Mouse (Mus musculus) c-Kit-positive CD71-negative TER-119-negative erythroid progenitor cells, embryonic 14.5 days (primary cell): ENCODE measurements around the gene Dnal1.
"Not testable (repeated sequence)": the region's sequence is repeated elsewhere in the genome, so short reads cannot be mapped to it uniquely, and the experiment has no call there.

Source experiments
- DNase-seq: peaks from one replicate; pipeline ENCODE4 v3.0.0-alpha.2; 2013; ENCODE audit warnings: low read depth

Gene Dnal1

GRCm38 (mm10) chr12:84114153-84114994 is at the start of gene Dnal1:
Gene Dnal1, plus strand, starts transcription at chr12:84114366.
- peak; percentile 76 for DNase-seq

GRCm38 (mm10) chr12:84064621-84065020 is 49.5 kb upstream of the Dnal1 start:
- DNase-seq = no peak

DNA sequence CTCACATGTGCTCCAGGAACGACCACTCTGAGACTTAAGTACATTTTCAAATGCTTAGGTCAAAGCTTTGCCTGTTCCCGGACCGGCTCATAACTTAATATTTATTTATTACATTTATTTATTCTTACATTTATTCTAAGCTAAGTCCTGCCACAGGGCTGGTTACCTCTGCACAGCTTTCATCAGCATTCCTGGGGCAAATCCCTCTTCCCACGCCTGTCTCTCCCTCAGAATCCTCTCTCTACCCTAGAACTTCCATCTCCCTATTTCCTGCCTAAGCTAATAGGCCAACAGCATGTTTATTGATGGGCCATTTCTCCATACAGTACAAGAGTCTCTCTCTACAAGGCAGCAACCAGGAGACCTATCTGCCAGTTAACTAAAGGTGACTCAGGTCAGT is 46.4 kb upstream of the Dnal1 start:
- DNase-seq = no peak

- no peak for DNase-seq
These were observed 45.9 kb upstream of the Dnal1 start for GRCm38 (mm10) chr12:84068296-84068695.

DNA sequence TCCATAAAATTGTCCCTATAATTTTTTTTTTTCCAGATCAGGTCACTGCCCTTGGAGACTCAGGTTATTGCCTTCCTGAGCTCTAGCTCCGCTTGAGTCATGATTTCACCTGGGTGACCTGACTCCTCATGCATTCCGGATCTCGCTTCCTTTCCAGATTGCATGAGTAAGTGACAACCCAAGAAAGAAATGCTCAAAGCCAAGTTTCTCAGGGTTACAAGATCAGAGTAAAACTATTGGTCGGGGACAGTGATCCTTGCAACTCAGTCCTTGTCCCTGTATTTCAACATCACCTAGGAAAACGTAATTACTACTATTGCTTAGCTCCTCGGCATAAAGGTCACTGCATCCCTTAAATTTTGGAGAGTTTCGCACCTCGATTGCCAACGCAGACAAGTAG is 45.2 kb upstream of the Dnal1 start, which contains the start of gene Acot5:
Acot5 (plus strand) TSS at position 340 of the 400 bp plus-strand sequence.
- DNase-seq = no peak

DNA sequence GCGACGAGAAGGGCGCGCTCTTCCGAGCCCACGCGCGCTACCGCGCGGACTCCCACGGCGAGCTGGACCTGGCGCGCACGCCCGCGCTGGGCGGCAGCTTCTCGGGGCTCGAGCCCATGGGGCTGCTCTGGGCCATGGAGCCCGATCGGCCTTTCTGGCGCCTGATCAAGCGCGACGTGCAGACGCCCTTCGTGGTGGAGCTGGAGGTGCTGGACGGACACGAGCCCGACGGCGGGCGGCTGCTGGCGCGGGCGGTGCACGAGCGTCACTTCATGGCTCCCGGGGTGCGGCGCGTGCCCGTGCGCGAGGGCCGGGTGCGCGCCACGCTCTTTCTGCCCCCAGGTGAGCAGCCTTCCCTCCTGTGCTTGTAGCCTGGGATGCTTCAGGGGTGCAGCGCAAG is 44.6 kb upstream of the Dnal1 start:
- not testable (repeated sequence) for DNase-seq

DNA sequence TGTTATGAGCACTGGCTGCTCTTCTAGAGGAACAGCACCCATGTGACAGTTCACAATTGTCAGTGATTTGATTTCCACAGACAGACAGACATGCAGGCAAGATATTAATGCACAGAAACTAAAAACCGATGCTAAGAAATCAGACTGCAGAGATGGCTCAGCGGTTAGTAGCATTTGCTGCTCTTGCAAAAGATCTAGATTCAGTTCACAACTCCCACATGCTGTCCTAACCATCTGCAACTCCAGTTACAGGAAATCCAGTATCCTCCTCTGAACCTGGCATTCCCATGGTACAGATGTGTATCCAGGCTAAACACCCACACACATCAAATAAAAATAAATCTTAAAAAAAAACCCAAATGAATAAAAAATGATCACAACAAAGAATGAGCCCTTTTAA is 42.5 kb upstream of the Dnal1 start:
- no peak for DNase-seq

DNA sequence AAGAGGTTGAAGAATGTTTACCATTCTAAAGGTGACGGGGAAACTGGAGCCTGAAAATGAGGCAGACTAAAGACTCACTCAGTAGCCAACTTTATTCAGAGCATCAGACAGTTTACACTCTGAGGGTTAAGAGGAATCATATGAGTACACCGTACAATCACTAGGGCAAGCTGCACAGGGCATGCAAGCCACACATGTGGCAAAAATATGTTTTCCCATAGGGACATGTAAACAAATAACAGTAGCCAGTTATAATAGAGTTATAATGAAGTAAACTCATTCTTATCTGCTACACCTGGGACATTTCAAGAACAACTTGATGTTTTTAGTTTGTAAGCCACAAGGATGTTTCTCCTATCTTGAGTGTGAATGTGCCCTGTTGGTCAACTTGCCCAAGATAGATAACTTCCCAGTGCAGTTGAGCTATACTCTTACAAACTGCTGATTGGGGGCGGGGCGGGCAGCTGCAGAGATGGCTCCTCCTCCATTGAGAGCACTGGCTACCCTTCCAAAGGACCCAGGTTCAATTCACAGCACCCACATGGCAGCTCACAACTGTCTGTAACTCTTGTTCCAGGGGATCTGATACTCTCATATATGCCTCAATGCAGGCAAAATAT is 36.7 kb upstream of the Dnal1 start:
- no peak for DNase-seq

DNA sequence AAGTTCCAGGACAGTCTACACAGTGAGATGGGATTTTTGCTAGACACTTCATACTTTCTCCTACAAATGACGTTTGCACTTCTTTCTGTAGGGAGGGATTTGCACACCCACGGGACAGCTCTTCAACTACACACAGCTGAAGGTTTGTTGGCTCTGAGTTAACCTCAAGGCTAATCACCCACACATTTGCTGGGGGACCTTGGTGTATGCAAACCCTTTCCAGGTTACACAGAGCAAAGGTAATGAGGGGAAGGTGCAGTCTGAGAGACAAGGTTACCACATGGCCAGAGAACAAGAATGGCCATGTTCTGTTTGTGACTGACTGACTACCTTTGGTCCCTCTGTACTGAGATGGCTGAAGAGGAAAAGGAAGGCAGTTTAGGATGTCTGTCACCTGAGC is 30.3 kb upstream of the Dnal1 start:
- no peak for DNase-seq

GRCm38 (mm10) chr12:84084581-84084980 is 29.6 kb upstream of the Dnal1 start:
- no peak for DNase-seq

GRCm38 (mm10) chr12:84094666-84095065 is 19.5 kb upstream of the Dnal1 start:
- not testable (repeated sequence) for DNase-seq

DNA sequence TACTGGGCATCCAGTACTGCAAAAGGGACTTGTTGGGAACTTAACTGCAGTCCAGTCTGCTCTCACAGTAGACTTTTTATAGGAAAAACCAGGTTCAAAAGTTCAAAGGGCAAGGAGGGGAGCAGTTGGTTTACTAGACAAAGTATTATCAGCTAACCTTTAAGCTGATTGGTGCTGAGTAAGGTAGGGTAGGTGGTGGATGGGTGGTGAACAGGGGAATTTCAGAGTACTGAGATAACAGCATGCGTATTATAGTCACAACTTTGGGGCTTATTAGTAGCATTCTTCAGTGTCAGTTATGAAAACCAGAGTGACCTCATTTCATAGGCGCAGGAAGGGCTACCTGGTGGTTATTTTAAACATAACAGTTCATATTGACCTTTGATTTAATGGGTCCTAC is 14.6 kb upstream of the Dnal1 start:
- no peak for DNase-seq

DNA sequence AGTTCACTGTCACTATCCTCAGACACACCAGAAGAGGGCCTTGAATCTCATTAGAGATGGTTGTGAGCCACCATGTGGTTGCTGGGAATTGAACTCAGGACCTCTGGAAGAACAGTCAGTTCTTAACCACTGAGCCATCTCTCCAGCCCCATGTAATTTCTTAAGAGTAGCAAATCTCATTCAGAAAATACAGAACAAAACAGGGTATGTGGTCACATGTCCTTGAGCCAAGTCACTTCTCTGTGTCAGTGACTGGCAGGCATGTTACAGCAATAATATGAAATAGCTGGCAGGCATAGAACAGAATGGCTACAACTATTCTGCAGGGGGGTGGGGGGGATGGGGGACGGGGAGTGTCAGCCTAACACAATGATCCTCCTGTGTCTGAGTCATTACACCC is 14.1 kb upstream of the Dnal1 start:
- DNase-seq = no peak

GRCm38 (mm10) chr12:84100604-84101492 is 13.3 kb upstream of the Dnal1 start, which contains the start of gene Acot6:
Gene Acot6, plus strand, starts transcription at chr12:84100654.
- not testable (repeated sequence) for DNase-seq

GRCm38 (mm10) chr12:84101493-84101845 is 12.7 kb upstream of the Dnal1 start:
- no peak for DNase-seq

DNA sequence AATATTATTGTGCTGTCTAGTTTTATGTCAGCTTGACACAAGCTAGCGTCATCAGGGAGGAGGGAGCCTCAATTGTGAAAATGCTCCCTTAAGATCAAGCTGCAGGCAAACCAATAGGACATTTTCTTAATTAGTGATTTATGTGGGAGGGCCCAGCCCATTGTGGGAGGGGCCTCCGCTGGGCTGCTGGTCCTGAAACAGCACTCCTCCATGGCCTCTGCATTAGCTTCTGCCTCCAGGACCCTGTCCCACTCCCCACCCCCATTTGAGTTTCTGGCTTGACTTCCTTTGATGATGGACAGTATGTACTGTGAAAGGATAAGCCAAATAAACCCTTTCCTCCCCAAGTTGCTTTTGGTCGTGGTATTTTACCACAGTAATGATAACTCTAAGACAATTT is 7.2 kb upstream of the Dnal1 start:
- no peak for DNase-seq

GRCm38 (mm10) chr12:84107692-84108091 is 6.5 kb upstream of the Dnal1 start:
- DNase-seq = no peak

DNA sequence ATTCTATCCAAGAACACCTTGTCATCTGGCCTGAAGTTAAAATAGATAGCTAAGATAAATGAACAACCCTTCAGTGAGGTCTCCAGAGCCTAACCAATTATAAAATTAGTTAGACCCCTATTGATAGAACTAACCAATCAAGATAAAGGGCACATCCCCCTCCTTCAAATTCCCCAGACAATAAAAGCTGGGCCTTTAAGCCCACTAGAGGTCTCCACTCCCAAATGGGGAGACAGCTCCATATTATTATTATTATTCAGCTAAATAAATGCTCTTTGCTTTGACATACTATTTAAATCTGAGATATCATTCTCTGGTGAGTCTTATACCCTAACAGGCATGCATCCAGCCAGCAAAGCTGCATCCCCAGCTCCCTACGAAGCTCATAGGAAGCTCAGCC is 4.2 kb upstream of the Dnal1 start:
- DNase-seq = no peak

DNA sequence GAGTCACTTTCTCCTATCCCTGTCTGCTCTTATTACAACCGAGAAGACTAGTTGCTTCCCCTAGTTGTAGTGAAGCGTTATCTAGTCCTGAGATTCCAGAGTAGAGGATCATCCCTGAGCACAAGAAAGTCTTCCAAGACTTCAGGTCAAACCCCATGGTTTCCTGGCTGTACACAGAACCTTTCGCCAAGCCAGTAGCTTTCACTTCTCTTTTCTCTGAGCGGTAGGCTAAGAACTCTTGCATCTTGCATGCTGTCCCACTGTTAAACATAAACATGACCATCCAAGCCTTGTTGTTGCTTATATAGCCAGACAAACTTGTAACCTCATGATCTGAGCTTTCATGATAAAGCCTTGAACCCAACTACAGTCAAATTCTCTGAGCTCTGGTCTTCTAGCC is 3.4 kb upstream of the Dnal1 start:
- no peak for DNase-seq

DNA sequence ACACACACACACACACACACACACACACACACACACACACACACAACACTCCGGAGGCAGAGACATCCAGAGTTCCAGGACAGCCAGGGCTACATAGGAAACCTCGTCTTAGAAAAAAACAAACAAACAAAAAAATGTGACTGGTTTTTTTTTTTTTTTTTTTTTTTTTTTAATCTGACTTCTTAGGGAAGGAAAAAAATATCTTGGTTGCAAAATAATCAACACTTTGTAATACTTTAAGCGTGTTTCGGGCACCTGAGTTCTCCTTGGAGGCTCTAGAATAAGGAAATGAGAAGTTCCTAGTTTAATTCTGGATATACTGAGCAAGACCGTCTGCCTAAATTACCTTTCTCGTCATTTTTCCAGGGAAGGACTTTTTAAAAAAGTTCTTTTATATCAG is 490 bp upstream of the Dnal1 start:
- DNase-seq = no peak

- DNase-seq = no peak
These were observed 5.4 kb downstream of the Dnal1 start for GRCm38 (mm10) chr12:84119584-84119983.

GRCm38 (mm10) chr12:84125892-84126291 is 11.7 kb downstream of the Dnal1 start:
- no peak for DNase-seq

GRCm38 (mm10) chr12:84126899-84127298 is 12.7 kb downstream of the Dnal1 start:
- no peak for DNase-seq
